Mouse (Mus musculus) hindbrain, embryonic 15.5 days (tissue): ENCODE data around the gene Scarb1. TPM values are rescaled to one million over a fixed set of nuclear protein-coding genes. Genes with fewer than 3 reads are reported as not detected.
A peak's percentile ranks its signal among the peaks of the same experiment; 100 is the strongest.

Experiments
- ATAC-seq: fragments of 200-750 bp; cut with Nextera tagmentation; 2 replicates; pipeline ENCODE4 v1.8.0; 2017; ENCODE audit warnings: low read depth, moderate number of reproducible peaks, moderate TSS enrichment; ENCODE audit not compliant: low FRiP score
- H3K27ac ChIP-seq: fragments of 300-500 bp; sonication (generic); replicated peaks from 2 replicates; pipeline ENCODE4 v1.5.1; 2015; ENCODE audit warnings: mild to moderate bottlenecking, inconsistent platforms
- H3K27me3 ChIP-seq: fragments of 300-500 bp; sonication (generic); 2 replicates; pipeline ENCODE4 v1.6.1; 2015; ENCODE audit warnings: control low read depth, inconsistent platforms
- H3K36me3 ChIP-seq: fragments of 300-500 bp; sonication (generic); 2 replicates; pipeline ENCODE4 v1.6.1; 2015; ENCODE audit warnings: control low read depth, inconsistent platforms
- H3K4me1 ChIP-seq: fragments of 300-500 bp; sonication (generic); replicated peaks from 2 replicates; pipeline ENCODE4 v1.6.1; 2015; ENCODE audit warnings: control low read depth, inconsistent platforms
- H3K4me2 ChIP-seq: fragments of 300-500 bp; sonication (generic); 2 replicates; pipeline ENCODE4 v1.6.1; 2015; ENCODE audit warnings: moderate library complexity, mild to moderate bottlenecking, inconsistent platforms
- H3K4me3 ChIP-seq: fragments of 300-500 bp; sonication (generic); 2 replicates; pipeline ENCODE4 v1.5.1; 2015; ENCODE audit warnings: mild to moderate bottlenecking, inconsistent platforms
- H3K9ac ChIP-seq: fragments of 300-500 bp; sonication (generic); 2 replicates; pipeline ENCODE4 v1.6.1; 2015; ENCODE audit warnings: inconsistent platforms
- H3K9me3 ChIP-seq: fragments of 300-500 bp; sonication (generic); 2 replicates; pipeline ENCODE4 v1.6.1; 2016; ENCODE audit warnings: control low read depth, inconsistent platforms
- WGBS: fragments of 180-500 bp; shearing (Covaris S2); methylation state at CpG from one replicate; pipeline ENCODE4 v1.1.7; 2015; 5-methylcytosine and 5-hydroxymethylcytosine counted together
- polyA plus RNA-seq: library from polyadenylated mRNA; unstranded; fragments of >200 nt; fragmentation: Nextera tagmentation; extraction: Ambion mirVana; gene quantifications from 2 replicates; pipeline ENCODE4 v1.2.1, GENCODE M21; 2015

Gene Scarb1
- polyA plus RNA-seq, 1 experiment from 2014 or later: 52.4 TPM

DNA sequence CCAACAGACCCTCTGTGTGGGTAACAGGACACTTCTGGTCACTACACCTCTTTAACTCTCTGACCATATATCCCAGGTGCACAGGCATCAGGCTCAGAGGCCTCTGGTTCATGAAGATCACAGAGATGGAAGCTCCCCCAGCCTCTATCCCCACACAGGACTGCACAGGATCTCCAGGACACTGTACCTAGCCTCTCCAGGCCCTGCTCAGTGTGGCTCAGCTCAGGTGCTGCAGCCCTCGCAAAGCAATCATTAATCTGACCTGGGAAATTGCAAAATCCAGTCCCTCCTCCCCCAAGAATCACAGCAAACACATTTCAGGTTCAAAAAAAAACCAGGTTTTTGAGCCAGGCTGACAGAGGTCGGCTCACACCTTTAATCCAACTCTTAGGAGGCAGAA lies 29.9 kb downstream of the Scarb1 start:
- Histone ChIP-seq H3K9me3 (no peaks in the 10 kb centered on the region), H3K4me3 (no peak overlapping the region), H3K4me2 (no peak overlapping the region), H3K27ac (no peak overlapping the region), H3K36me3 (no peaks in the 10 kb centered on the region), H3K27me3 (no peaks in the 10 kb centered on the region), H3K4me1 (peaks cover 8% of the 10 kb centered on the region), H3K9ac (no peak overlapping the region)
- 75% methylated on average over 2 of the region's 2 CpGs for WGBS
- no peak for ATAC-seq

DNA sequence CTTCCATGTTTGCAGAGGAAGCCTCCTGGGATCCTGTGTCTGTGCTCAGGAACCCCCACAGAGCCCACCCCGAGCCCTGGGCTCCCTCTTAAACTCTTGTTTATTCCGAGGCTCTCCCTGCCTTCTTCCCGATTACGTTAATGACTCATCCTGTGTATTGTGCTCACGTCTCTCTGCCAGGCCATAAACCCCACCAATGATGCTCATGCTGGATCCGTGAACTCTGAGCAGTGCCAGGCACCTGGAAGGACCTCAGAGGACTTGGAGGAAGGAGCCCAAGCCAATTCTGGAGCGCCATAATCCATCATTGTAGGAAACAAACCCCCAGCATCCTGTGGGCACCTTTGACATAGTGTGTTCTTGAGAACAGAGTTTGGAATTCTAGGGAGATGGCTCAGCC lies 31.7 kb downstream of the Scarb1 start:
- Histone ChIP-seq H3K36me3 (no peaks in the 10 kb centered on the region), H3K4me1 (peaks cover 11% of the 10 kb centered on the region), H3K9me3 (no peaks in the 10 kb centered on the region), H3K27ac (no peak overlapping the region), H3K4me2 (no peak overlapping the region), H3K4me3 (no peak overlapping the region), H3K27me3 (no peaks in the 10 kb centered on the region), H3K9ac (no peak overlapping the region)
- WGBS: 80% methylated on average over 7 of the region's 7 CpGs
- ATAC-seq: no peak

DNA sequence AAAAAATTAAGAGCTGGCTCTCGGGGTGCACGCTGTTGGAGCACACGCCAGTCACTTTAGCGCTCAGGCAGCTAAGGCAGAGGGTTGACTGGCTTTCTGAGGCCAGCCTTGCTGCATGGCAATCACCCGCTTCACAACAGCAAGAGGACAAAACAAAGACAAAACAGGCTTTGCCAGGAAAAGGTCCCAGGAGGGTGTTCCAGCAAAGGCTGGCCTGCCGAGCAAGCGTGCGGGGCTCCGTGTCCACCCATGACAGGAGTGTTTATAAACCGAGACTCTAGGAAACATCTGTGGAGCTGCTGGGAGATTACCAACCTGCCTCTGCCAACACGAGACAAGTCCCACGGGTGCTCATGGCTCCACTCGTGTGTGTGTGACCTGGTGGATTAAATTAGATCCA lies 34.1 kb downstream of the Scarb1 start:
- Histone ChIP-seq H3K9me3 (no peaks in the 10 kb centered on the region), H3K36me3 (no peaks in the 10 kb centered on the region), H3K4me3 (no peak overlapping the region), H3K9ac (no peak overlapping the region), H3K27ac (no peak overlapping the region), H3K4me1 (0 out of 2 replicates have a peak, but pooled peaks cover 3% of the 10 kb centered on the region), H3K27me3 (no peaks in the 10 kb centered on the region), H3K4me2 (no peak overlapping the region)
- ATAC-seq: no peak
- WGBS: 59% methylated on average over 13 of the region's 13 CpGs

DNA sequence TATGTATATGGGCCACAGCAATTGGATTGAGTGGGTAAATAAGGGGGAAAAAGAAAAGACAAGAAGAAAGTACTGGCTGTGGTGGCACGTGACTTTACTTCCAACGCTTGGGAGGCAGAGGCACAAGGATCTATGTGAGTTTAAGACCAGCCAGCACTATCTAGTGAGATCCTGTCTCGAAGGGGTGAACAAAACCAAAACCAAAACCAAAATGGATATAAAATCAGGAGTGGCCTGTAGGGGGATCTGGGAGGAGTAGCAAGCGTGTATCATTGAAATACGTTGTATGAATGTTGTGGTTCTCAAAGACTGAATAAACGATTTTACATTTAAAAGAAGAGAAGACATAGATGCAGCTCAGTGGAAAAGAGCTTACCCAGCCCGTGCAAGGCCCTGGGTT lies 34.5 kb downstream of the Scarb1 start:
- Histone ChIP-seq H3K9me3 (no peaks in the 10 kb centered on the region), H3K36me3 (no peaks in the 10 kb centered on the region), H3K4me3 (no peak overlapping the region), H3K27me3 (no peaks in the 10 kb centered on the region), H3K9ac (no peak overlapping the region), H3K27ac (no peak overlapping the region), H3K4me2 (no peak overlapping the region), H3K4me1 (0 out of 2 replicates have a peak, but pooled peaks cover 3% of the 10 kb centered on the region)
- no peak for ATAC-seq
- WGBS: 87% methylated on average over 7 of the region's 7 CpGs

DNA sequence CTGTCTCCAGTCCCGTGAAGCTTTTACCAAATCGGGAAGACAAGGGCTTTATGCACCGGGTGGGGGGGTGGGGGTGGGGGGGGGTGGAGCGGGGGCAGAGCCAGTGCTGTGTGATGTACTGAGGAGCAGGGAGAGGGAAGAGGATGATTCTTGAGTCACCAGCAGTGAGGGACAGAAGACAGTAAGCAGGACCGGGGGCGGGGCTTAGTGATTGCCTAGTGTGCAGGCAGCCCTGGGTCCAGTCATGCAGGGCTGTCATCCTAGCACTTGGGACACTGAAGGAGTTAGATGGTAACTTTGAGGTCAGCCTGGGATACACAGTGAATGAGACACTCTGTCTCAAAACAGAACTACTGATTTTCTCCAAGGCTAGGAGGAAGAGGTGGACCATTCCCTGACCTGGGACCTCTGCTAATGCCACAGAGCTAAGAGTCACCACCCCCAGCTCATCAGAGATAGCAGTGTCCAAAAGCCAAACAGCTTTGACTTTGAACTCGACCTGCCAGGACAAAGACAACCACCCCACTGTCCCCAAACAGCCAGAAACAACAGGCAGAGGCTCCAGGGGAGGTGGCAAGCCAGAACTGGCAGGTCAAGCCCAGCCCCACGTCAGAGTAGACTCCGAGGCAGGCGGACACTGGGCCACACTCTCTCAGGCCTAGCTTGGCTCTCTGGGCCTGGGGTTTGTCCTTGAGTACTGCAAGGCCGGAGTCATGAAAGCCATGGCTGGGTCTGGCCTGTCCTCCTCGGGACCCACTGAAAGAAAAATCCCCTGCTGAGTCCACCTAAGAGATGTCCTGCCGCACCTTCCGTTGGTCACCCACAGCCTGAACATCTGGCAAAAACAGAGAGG lies 35.4 kb downstream of the Scarb1 start:
- no peak overlapping the region for H3K4me3 ChIP-seq
- H3K36me3 ChIP-seq: peaks cover 2% of the 10 kb centered on the region; the same call in 1 of the 2 replicates
- ATAC-seq: no peak
- 0 out of 2 replicates have a peak, but pooled peaks cover 3% of the 10 kb centered on the region for H3K4me1 ChIP-seq
- no peak overlapping the region for H3K9ac ChIP-seq
- H3K27me3 ChIP-seq: no peaks in the 10 kb centered on the region
- H3K27ac ChIP-seq: no peak overlapping the region
- WGBS: 57% methylated on average over 14 of the region's 14 CpGs
- no peak overlapping the region for H3K4me2 ChIP-seq
- H3K9me3 ChIP-seq: no peaks in the 10 kb centered on the region

DNA sequence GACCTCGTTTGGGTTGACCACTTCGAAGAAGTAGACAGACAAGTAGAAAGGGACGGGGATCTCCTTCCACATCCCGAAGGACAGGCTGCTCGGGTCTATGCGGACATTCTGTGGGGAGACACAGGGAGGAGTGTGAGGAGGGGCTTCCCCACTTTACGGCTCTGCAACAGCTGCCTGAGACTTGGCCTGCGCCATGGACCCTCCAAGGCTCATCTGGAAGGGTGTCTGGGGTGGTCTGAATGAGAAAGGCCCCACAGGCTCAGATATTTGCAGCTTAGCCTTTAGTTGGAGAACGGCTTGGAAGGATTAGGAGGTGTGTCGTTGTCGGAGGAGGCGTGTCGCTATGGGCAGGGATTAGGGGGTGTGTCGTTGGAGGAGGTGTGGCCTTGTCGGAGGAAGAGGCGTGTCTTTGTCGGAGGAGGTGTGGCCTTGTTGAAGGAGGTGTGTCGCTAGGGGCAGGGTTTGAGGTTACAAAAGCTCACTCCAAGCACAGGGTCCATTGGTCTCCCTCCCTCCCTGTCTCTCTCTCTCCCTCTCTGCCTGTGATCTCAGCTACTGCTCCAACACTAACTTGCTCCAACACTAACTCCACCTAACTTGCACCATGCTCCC lies 36.5 kb downstream of the Scarb1 start:
- 0 out of 2 replicates have a peak, but pooled peaks cover 3% of the 10 kb centered on the region for H3K4me1 ChIP-seq
- peak overlapping the region; percentile 27 for H3K4me2 ChIP-seq
- no peak overlapping the region for H3K9ac ChIP-seq
- 27% methylated on average over 18 of the region's 18 CpGs for WGBS
- peak; percentile 55 for ATAC-seq
- no peak overlapping the region for H3K27ac ChIP-seq
- H3K36me3 ChIP-seq: peaks cover 13% of the 10 kb centered on the region
- no peaks in the 10 kb centered on the region for H3K9me3 ChIP-seq
- no peak overlapping the region for H3K4me3 ChIP-seq
- no peaks in the 10 kb centered on the region for H3K27me3 ChIP-seq

DNA sequence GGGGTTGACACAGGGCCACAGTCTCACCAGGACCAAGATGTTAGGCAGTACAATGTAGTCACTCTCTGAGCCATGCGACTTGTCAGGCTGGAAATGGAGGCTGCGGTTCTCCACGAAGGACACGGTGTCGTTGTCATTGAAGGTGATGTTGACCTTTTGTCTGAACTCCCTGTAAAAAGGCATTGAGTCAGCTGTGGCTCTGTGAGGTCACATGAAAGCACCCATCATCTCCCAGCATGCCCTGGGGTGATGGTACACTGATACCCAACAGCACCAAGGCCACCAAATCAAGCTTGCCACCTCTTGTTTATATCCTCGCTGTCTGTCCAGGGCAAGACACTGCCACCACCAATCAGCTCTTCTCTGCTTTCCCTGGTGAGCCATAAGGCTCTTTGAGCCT lies 37.8 kb downstream of the Scarb1 start:
- no peaks in the 10 kb centered on the region for H3K9me3 ChIP-seq
- ATAC-seq: no peak
- H3K27me3 ChIP-seq: no peaks in the 10 kb centered on the region
- H3K27ac ChIP-seq: no peak overlapping the region
- peaks cover 19% of the 10 kb centered on the region for H3K36me3 ChIP-seq
- no peak overlapping the region for H3K9ac ChIP-seq
- WGBS: 91% methylated on average over 6 of the region's 6 CpGs
- 0 out of 2 replicates have a peak, but pooled peaks cover 3% of the 10 kb centered on the region for H3K4me1 ChIP-seq
- H3K4me2 ChIP-seq: no peak overlapping the region
- H3K4me3 ChIP-seq: no peak overlapping the region

DNA sequence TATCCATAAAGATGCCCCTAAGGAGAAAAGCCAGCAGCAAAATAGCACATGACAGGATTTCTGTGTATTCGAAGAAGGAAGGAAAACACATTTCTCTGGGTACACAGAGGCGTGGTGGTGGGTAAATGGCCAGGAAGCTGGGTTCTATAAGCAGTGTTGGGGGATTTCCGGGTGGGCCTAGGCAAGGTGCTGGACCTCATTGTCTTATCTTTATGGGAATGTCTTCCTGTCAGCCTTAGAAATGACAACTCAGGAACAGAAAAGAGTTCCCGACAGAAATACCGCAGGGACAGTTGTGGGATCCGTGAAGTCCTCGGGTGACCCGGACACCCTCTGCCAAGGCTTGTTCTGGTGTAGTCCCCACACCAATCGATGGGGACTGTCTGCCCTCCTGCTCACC lies 42.7 kb downstream of the Scarb1 start:
- Histone ChIP-seq H3K9me3 (no peaks in the 10 kb centered on the region; the same call in 1 of the 2 replicates), H3K27me3 (no peaks in the 10 kb centered on the region), H3K36me3 (peaks cover 35% of the 10 kb centered on the region), H3K4me3 (no peak overlapping the region), H3K4me2 (no peak overlapping the region), H3K4me1 (no peaks in the 10 kb centered on the region), H3K27ac (no peak overlapping the region), H3K9ac (no peak overlapping the region)
- 89% methylated on average over 9 of the region's 9 CpGs for WGBS
- ATAC-seq: no peak

DNA sequence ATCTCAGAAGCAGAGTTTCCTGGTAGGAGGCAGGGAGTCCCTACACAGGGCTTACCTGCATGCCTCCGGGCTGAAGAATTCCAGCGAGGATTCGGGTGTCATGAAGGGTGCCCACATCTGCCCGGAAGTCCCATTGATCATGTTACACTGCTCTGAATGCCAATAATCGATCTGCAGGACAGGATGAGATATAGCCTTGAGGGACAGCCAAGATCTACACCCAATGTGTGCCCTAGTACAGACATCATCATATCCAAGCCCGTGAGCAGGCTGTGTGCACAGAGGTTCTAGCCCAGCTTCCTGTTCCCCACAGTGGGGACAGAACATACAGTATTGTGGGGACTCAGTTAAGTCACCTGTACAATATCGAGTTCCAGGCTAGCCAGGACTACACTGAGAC lies 43.7 kb downstream of the Scarb1 start:
- no peaks in the 10 kb centered on the region; the same call in 1 of the 2 replicates for H3K9me3 ChIP-seq
- H3K4me2 ChIP-seq: no peak overlapping the region
- no peaks in the 10 kb centered on the region for H3K4me1 ChIP-seq
- peaks cover 35% of the 10 kb centered on the region for H3K36me3 ChIP-seq
- WGBS: 97% methylated on average over 7 of the region's 7 CpGs
- no peak overlapping the region for H3K27ac ChIP-seq
- H3K9ac ChIP-seq: no peak overlapping the region
- H3K4me3 ChIP-seq: no peak overlapping the region
- no peaks in the 10 kb centered on the region for H3K27me3 ChIP-seq
- ATAC-seq: no peak

DNA sequence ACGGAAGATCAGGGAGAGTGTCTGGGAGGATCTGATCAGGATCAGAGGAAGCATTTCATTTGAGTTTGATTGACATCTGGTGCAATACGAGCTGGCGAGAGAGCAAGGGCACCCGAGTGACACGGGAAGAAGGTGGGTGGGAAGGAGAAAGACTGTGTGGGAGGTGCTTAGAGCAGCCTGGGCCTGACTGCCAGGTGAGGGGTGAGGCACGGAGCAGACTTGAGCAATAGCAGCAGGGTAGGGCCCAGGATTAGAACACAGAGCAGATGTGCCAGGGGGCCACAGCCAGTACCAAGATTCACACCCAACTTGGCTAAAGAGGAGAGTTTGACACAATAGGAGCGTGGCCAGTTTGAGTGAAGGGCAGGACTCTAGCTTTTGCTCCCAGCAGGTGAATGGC lies 47.9 kb downstream of the Scarb1 start:
- 74% methylated on average over 7 of the region's 7 CpGs for WGBS

DNA sequence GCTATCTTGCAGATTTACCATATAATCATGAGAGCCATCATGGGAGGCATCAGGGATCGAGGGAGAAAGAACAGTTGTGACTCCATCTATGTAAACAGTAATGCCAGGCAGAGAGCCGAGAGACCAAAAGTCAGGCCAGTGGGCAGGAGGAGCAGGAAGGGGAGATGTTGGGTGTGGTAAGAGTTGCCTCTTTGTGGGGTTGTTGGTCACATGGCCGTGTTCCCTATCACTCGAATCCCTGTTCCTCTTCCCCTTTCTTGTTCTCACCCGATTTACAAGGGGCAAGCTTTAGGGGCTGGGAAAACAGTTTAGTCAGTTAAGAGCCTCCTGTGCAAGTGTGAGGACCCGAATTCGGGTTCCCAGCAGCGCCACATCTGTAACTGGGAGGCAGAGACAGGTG lies 49.0 kb downstream of the Scarb1 start:
- peaks cover 16% of the 10 kb centered on the region for H3K36me3 ChIP-seq
- H3K9me3 ChIP-seq: no peaks in the 10 kb centered on the region; the same call in 1 of the 2 replicates
- no peak for ATAC-seq
- no peak overlapping the region for H3K9ac ChIP-seq
- 92% methylated on average over 8 of the region's 8 CpGs for WGBS
- no peak overlapping the region for H3K4me3 ChIP-seq
- no peaks in the 10 kb centered on the region for H3K27me3 ChIP-seq
- H3K4me2 ChIP-seq: no peak overlapping the region
- no peak overlapping the region for H3K27ac ChIP-seq
- no peaks in the 10 kb centered on the region for H3K4me1 ChIP-seq

More for the DNA sequence above, 47.9 kb downstream of the Scarb1 start:
- no peak for ATAC-seq
- no peak overlapping the region for H3K9ac ChIP-seq
- H3K27ac ChIP-seq: no peak overlapping the region
- no peaks in the 10 kb centered on the region; the same call in 1 of the 2 replicates for H3K9me3 ChIP-seq
- H3K4me2 ChIP-seq: no peak overlapping the region
- no peak overlapping the region for H3K4me3 ChIP-seq
- peaks cover 16% of the 10 kb centered on the region for H3K36me3 ChIP-seq
- no peaks in the 10 kb centered on the region for H3K27me3 ChIP-seq
- no peaks in the 10 kb centered on the region for H3K4me1 ChIP-seq

DNA sequence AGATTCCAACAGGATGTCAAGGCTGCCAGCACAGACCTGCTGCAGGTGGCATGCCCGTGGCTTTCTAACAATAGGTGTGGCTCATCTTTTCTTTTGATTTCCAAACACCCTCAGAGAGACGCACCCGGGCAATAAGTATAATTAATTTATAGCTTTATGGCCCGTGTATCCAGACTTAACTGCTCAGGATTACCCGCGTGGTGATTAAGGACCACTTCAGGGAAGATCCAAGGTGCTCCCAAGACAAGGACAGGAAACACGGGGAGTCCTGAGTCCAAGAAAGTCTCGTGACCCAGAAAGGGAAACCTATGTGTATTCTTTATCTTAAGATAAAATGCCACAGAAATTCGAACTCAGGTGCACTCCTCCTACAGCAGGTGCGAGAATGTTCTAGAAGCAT lies 49.5 kb downstream of the Scarb1 start:
- no peaks in the 10 kb centered on the region for H3K27me3 ChIP-seq
- no peak overlapping the region for H3K27ac ChIP-seq
- H3K4me2 ChIP-seq: no peak overlapping the region
- H3K4me1 ChIP-seq: no peaks in the 10 kb centered on the region
- no peaks in the 10 kb centered on the region; the same call in 1 of the 2 replicates for H3K9me3 ChIP-seq
- H3K4me3 ChIP-seq: no peak overlapping the region
- peaks cover 14% of the 10 kb centered on the region for H3K36me3 ChIP-seq
- no peak overlapping the region for H3K9ac ChIP-seq
- no peak for ATAC-seq
- 87% methylated on average over 10 of the region's 10 CpGs for WGBS
